8 mouse cellular contexts compared by ENCODE assay signal in genomic region chr11:100362979-100363562, GRCm38 (mm10). TPM values are rescaled to one million over a fixed set of nuclear protein-coding genes. Genes with fewer than 3 reads are reported as not detected.
DNase-seq lines count a peak whose midpoint lies in the region; ATAC-seq and TF ChIP-seq lines count a peak whose summit lies in the region.
"Had no signal": no experiment of that assay in that cellular context is flagged by ENCODE, and none has a peak within 500 bp of the region (broad histone marks: within the 10 kb centered on the region; RNA-seq: fewer than 3 reads in every experiment).

No protein-coding gene starts in this region.

- H3K36me3 ChIP-seq in forebrain, embryonic 10.5 days (replicated peaks) = no peaks in the 10 kb centered on the region
- no peaks in the 10 kb centered on the region for H3K36me3 ChIP-seq in hindbrain, embryonic 15.5 days

- peak; percentile 58; the same call in 1 of the 2 replicates for ATAC-seq in hindbrain, embryonic 15.5 days (ENCODE audit: low FRiP score, low read depth)
- peak; percentile 69 for ATAC-seq in megakaryocyte-erythroid progenitor cell, adult 5-6 weeks (replicated peaks; ENCODE audit: low FRiP score, low TSS enrichment, poor library complexity, severe bottlenecking)

- H3K27ac ChIP-seq in forebrain, embryonic 10.5 days = no peak overlapping the region
- no peak overlapping the region for H3K27ac ChIP-seq in hindbrain, embryonic 15.5 days (replicated peaks)
- no peak overlapping the region for H3K27ac ChIP-seq in left cerebral cortex, adult 2 months

- DNase-seq in Muller cell, postnatal 12 days (ENCODE audit: inconsistent ontology term) = peak; percentile 55
- peak; percentile 27 for DNase-seq in c-Kit-positive CD71-positive TER-119-negative erythroid progenitor cells, embryonic 14.5 days (ENCODE audit: low read depth)
- peak; percentile 63 for DNase-seq in forebrain, embryonic 10.5 days (ENCODE audit: extremely low spot score, low spot score)
- peak; percentile 48 to 63 for DNase-seq in left cerebral cortex, adult 2 months (ENCODE audit: extremely low spot score in 1 of 2, low spot score in 2 of 2)
- peak; percentile 22 for DNase-seq in spleen, adult 12 weeks (ENCODE audit: low spot score)

- peak; percentile 73 for TF ChIP-seq CTCF in left cerebral cortex, adult 2 months (IDR thresholded peaks at IDR 0.05)

- H3K27me3 ChIP-seq in forebrain, embryonic 10.5 days (ENCODE audit: poor library complexity, severe bottlenecking) = peaks cover 49% of the 10 kb centered on the region
- peaks cover 3% of the 10 kb centered on the region for H3K27me3 ChIP-seq in hindbrain, embryonic 15.5 days

- 22% methylated on average over 12 of the region's 12 CpGs for WGBS in forebrain, embryonic 10.5 days
- WGBS in hindbrain, embryonic 15.5 days = 17% methylated on average over 12 of the region's 12 CpGs

- H3K4me1 ChIP-seq in forebrain, embryonic 10.5 days = peaks cover 12% of the 10 kb centered on the region
- H3K4me1 ChIP-seq in hindbrain, embryonic 15.5 days (replicated peaks) = peaks cover 10% of the 10 kb centered on the region; the same call in 1 of the 2 replicates

- no peak overlapping the region for H3K4me2 ChIP-seq in hindbrain, embryonic 15.5 days

- intact Hi-C loops in left cerebral cortex, adult 2 months (cut with DNase I) = loop anchor here (1.0 to 10.0 kb wide), 4 partner anchors 45 to 342 kb away; partner anchors contain the start of genes Dhx58 and Klhl11

- H3K4me3 ChIP-seq in forebrain, embryonic 10.5 days = no peak overlapping the region
- no peak overlapping the region for H3K4me3 ChIP-seq in hindbrain, embryonic 15.5 days
- no peak overlapping the region for H3K4me3 ChIP-seq in left cerebral cortex, adult 2 months

- no peaks in the 10 kb centered on the region for H3K9me3 ChIP-seq in forebrain, embryonic 10.5 days
- no peaks in the 10 kb centered on the region for H3K9me3 ChIP-seq in hindbrain, embryonic 15.5 days

- H3K9ac ChIP-seq in hindbrain, embryonic 15.5 days = no peak overlapping the region

RNA-seq across cellular contexts. Expression of gene Hap1, which starts 7.1 kb away (rescaled TPM):
- polyA plus RNA-seq in forebrain, embryonic 10.5 days (2016; fragmentation: Nextera tagmentation; extraction: Ambion mirVana) = 46.7 and 47.5 TPM in 2 replicates
- polyA plus RNA-seq in hindbrain, embryonic 15.5 days (2015; fragmentation: Nextera tagmentation; extraction: Ambion mirVana) = 253 and 256 TPM in 2 replicates
- 100 to 1,000 TPM; 150 to 194 TPM for total RNA-seq in left cerebral cortex, adult 2 months (2021)
- not detected in 2 replicates for total RNA-seq in megakaryocyte-erythroid progenitor cell, adult 5-6 weeks (2014; fragmentation: Nextera tagmentation)
- not detected in 2 replicates for total RNA-seq in megakaryocyte-erythroid progenitor cell, adult 5-6 weeks (2017)

RNA-seq across cellular contexts. Expression of gene Gast, which starts 28.9 kb away (rescaled TPM):
- not detected in 2 replicates for polyA plus RNA-seq in forebrain, embryonic 10.5 days (2016; fragmentation: Nextera tagmentation; extraction: Ambion mirVana)
- 0.38 TPM in 1 of 2 replicates, not detected in the other for polyA plus RNA-seq in hindbrain, embryonic 15.5 days (2015; fragmentation: Nextera tagmentation; extraction: Ambion mirVana)
- total RNA-seq in left cerebral cortex, adult 2 months (2021) = not detected
- total RNA-seq in megakaryocyte-erythroid progenitor cell, adult 5-6 weeks (2014; fragmentation: Nextera tagmentation) = not detected in 2 replicates
- total RNA-seq in megakaryocyte-erythroid progenitor cell, adult 5-6 weeks (2017) = not detected in 2 replicates
- total RNA-seq: layer of hippocampus, adult 8-10 months had no signal

RNA-seq across cellular contexts. Expression of gene Jup, which starts 34.5 kb away (rescaled TPM):
- polyA plus RNA-seq in forebrain, embryonic 10.5 days (2016; fragmentation: Nextera tagmentation; extraction: Ambion mirVana) = 27.2 and 29.1 TPM in 2 replicates
- polyA plus RNA-seq in hindbrain, embryonic 15.5 days (2015; fragmentation: Nextera tagmentation; extraction: Ambion mirVana) = 73.2 and 78.1 TPM in 2 replicates
- total RNA-seq in left cerebral cortex, adult 2 months (2021) = 10 to 100 TPM; 51.2 to 53.7 TPM
- total RNA-seq in megakaryocyte-erythroid progenitor cell, adult 5-6 weeks (2014; fragmentation: Nextera tagmentation) = 0.40 and 0.81 TPM in 2 replicates
- total RNA-seq in megakaryocyte-erythroid progenitor cell, adult 5-6 weeks (2017) = 0.52 and 0.80 TPM in 2 replicates

RNA-seq across cellular contexts. Expression of gene Eif1, which starts 43.4 kb away (rescaled TPM):
- polyA plus RNA-seq in forebrain, embryonic 10.5 days (2016; fragmentation: Nextera tagmentation; extraction: Ambion mirVana) = 1,690 and 1,733 TPM in 2 replicates
- polyA plus RNA-seq in hindbrain, embryonic 15.5 days (2015; fragmentation: Nextera tagmentation; extraction: Ambion mirVana) = 1,215 and 1,231 TPM in 2 replicates
- 100 to 1,000 TPM; 746 to 811 TPM for total RNA-seq in left cerebral cortex, adult 2 months (2021)
- 1,051 and 1,260 TPM in 2 replicates for total RNA-seq in megakaryocyte-erythroid progenitor cell, adult 5-6 weeks (2014; fragmentation: Nextera tagmentation)
- 170 and 204 TPM in 2 replicates for total RNA-seq in megakaryocyte-erythroid progenitor cell, adult 5-6 weeks (2017)

RNA-seq across cellular contexts. Expression of gene P3h4, which starts 51.6 kb away (rescaled TPM):
- 18.7 and 20.5 TPM in 2 replicates for polyA plus RNA-seq in forebrain, embryonic 10.5 days (2016; fragmentation: Nextera tagmentation; extraction: Ambion mirVana)
- 21.2 and 25.5 TPM in 2 replicates for polyA plus RNA-seq in hindbrain, embryonic 15.5 days (2015; fragmentation: Nextera tagmentation; extraction: Ambion mirVana)
- 1 to 10 TPM; 7.6 to 9.4 TPM for total RNA-seq in left cerebral cortex, adult 2 months (2021)
- total RNA-seq in megakaryocyte-erythroid progenitor cell, adult 5-6 weeks (2014; fragmentation: Nextera tagmentation) = 1.0 TPM in 1 of 2 replicates, not detected in the other
- total RNA-seq in megakaryocyte-erythroid progenitor cell, adult 5-6 weeks (2017) = 0.08 and 0.33 TPM in 2 replicates

Comparison
In these comparisons a context has a peak if more than half of its experiments do, and no peak if none do; other contexts are left out.
1. RNA of gene Hap1, which starts 7.1 kb away (total RNA-seq): 150 to 194 TPM in left cerebral cortex, adult 2 months; not detected in megakaryocyte-erythroid progenitor cell, adult 5-6 weeks; every median in the first group is over 100 times any median in the second.
2. RNA of gene Jup, which starts 34.5 kb away (total RNA-seq): 51.2 to 53.7 TPM in left cerebral cortex, adult 2 months; 0.40 to 0.81 TPM in megakaryocyte-erythroid progenitor cell, adult 5-6 weeks; every median in the first group is over 10 times any median in the second.
3. Peak in every context shown above with its lines, with median percentiles within 50 percentile points of each other: DNase-seq.